Mouse (Mus musculus) left cerebral cortex, adult 2 months (tissue): ENCODE data around the gene Psmb11. TPM values are rescaled to one million over a fixed set of nuclear protein-coding genes. Genes with fewer than 3 reads are reported as not detected.

Experiments
- DNase-seq, 2 experiments: peaks; one replicate each; pipeline ENCODE4 v3.0.0; 2021 to 2022; ENCODE audit warnings: low spot score in 2 of 2, mixed read lengths in 1 of 2; ENCODE audit errors: extremely low spot score in 1 of 2
- H3K27ac ChIP-seq: fragments of 200-600 bp; 2 replicates; pipeline ENCODE4 v1.8.1; 2022
- H3K4me3 ChIP-seq: fragments of 200-600 bp; 2 replicates; pipeline ENCODE4 v1.8.1; 2022
- CTCF ChIP-seq: fragments of 200-600 bp; IDR thresholded peaks from 2 replicates; pipeline ENCODE4 v1.8.1; 2022; ENCODE audit warnings: antibody characterized with exemption, mild to moderate bottlenecking, moderate library complexity
- intact Hi-C: fragments of 180-260 bp; cut with DNase I; formaldehyde crosslinking; loops from one replicate; pipeline ENCODE4 v1.15.1; 2025
- long read RNA-seq, 2 experiments: library from polyadenylated mRNA; stranded (forward); transcript quantifications; one replicate each; pipeline ENCODE4 v2.0.0; 2021; ENCODE audit warnings: borderline mapping rate in 2 of 2
- total RNA-seq, 2 experiments: library from RNA; stranded (reverse); gene quantifications; 2 replicates each; pipeline ENCODE4 v1.2.3; 2021

The Psmb11 gene
- not detected for total RNA-seq
- long read RNA-seq, experiment 1: 0 reads
- long read RNA-seq, experiment 2: 0 reads

- DNase-seq: no peak
- TF ChIP-seq CTCF: no peak
- Histone ChIP-seq H3K27ac (no peak within 1 kb of the TSS), H3K4me3 (no peak within 1 kb of the TSS)
- intact Hi-C loops: no loop called here
These were observed at the start of gene Psmb11 for GRCm38 (mm10) chr14:54621133-54621532. Psmb11 (plus strand) TSS chr14:54621433.

GRCm38 (mm10) chr14:54572122-54572521 is 49.1 kb upstream of the Psmb11 start:
- no peak overlapping the region for H3K27ac ChIP-seq
- DNase-seq: no peak
- no peak overlapping the region for H3K4me3 ChIP-seq
- no peak for TF ChIP-seq CTCF
- intact Hi-C loops: no loop called here

- intact Hi-C loops: no loop called here
- Histone ChIP-seq H3K4me3 (no peak overlapping the region), H3K27ac (no peak overlapping the region)
- no peak for DNase-seq
- no peak for TF ChIP-seq CTCF
These were observed 48.2 kb upstream of the Psmb11 start for GRCm38 (mm10) chr14:54572790-54573736.

GRCm38 (mm10) chr14:54574253-54574652 is 47.0 kb upstream of the Psmb11 start:
- H3K4me3 ChIP-seq: no peak overlapping the region
- DNase-seq: no peak
- intact Hi-C loops: no loop called here
- no peak overlapping the region for H3K27ac ChIP-seq
- no peak for TF ChIP-seq CTCF

GRCm38 (mm10) chr14:54575031-54575430 is 46.2 kb upstream of the Psmb11 start:
- intact Hi-C loops: no loop called here
- no peak for TF ChIP-seq CTCF
- H3K27ac ChIP-seq: no peak overlapping the region
- no peak for DNase-seq
- H3K4me3 ChIP-seq: no peak overlapping the region; the same call in 1 of the 2 replicates

GRCm38 (mm10) chr14:54575631-54576030 is 45.6 kb upstream of the Psmb11 start:
- intact Hi-C loops: no loop called here
- no peak for TF ChIP-seq CTCF
- Histone ChIP-seq H3K4me3 (peak overlapping the region; percentile 53), H3K27ac (no peak overlapping the region)
- DNase-seq: no peak

- no peak overlapping the region for H3K27ac ChIP-seq
- no peak for DNase-seq
- peak overlapping the region; percentile 53 for H3K4me3 ChIP-seq
- no peak for TF ChIP-seq CTCF
- intact Hi-C loops: no loop called here
These were observed 44.8 kb upstream of the Psmb11 start for GRCm38 (mm10) chr14:54576241-54577088.

GRCm38 (mm10) chr14:54577089-54577982 is 43.9 kb upstream of the Psmb11 start, which contains the start of gene Ajuba:
Ajuba (minus strand) TSS chr14:54577558.
- peak; percentile 66 to 68 for DNase-seq
- no peak for TF ChIP-seq CTCF
- Histone ChIP-seq H3K4me3 (peak within 1 kb of the TSS; percentile 53), H3K27ac (0 out of 2 replicates have a peak within 1 kb of the TSS, but pooled peaks have one; percentile 32)
- intact Hi-C loops: no loop called here

GRCm38 (mm10) chr14:54578063-54578462 is 43.2 kb upstream of the Psmb11 start:
- TF ChIP-seq CTCF: peak; percentile 63
- intact Hi-C loops: no loop called here
- Histone ChIP-seq H3K4me3 (peak overlapping the region; percentile 53), H3K27ac (no peak overlapping the region)
- DNase-seq: no peak

GRCm38 (mm10) chr14:54579638-54580037 is 41.6 kb upstream of the Psmb11 start:
- no peak for DNase-seq
- no peak overlapping the region for H3K4me3 ChIP-seq
- no peak overlapping the region for H3K27ac ChIP-seq
- no peak for TF ChIP-seq CTCF
- intact Hi-C loops: loop anchor here (5.0 kb wide), 1 partner anchor 63 kb away; the partner anchor contains the start of genes Cdh24 and Gm17606

- TF ChIP-seq CTCF: no peak
- Histone ChIP-seq H3K27ac (no peak overlapping the region), H3K4me3 (no peak overlapping the region)
- DNase-seq: no peak
- intact Hi-C loops: loop anchor here (5.0 kb wide), 1 partner anchor 60 kb away; the partner anchor contains the start of genes Cdh24 and Gm17606
These were observed 38.7 kb upstream of the Psmb11 start for GRCm38 (mm10) chr14:54582536-54582935.
